Mouse (Mus musculus) CH12F3 (cell line): ENCODE measurements around the gene Arpc5l.

Source experiments
- in situ Hi-C: fragments of 300-500 bp; cut with MboI; formaldehyde crosslinking; loops from 2 replicates; pipeline ENCODE4 v1.14.3; 2020; ENCODE audit warnings: low sequenced_read_pairs

The Arpc5l gene

DNA sequence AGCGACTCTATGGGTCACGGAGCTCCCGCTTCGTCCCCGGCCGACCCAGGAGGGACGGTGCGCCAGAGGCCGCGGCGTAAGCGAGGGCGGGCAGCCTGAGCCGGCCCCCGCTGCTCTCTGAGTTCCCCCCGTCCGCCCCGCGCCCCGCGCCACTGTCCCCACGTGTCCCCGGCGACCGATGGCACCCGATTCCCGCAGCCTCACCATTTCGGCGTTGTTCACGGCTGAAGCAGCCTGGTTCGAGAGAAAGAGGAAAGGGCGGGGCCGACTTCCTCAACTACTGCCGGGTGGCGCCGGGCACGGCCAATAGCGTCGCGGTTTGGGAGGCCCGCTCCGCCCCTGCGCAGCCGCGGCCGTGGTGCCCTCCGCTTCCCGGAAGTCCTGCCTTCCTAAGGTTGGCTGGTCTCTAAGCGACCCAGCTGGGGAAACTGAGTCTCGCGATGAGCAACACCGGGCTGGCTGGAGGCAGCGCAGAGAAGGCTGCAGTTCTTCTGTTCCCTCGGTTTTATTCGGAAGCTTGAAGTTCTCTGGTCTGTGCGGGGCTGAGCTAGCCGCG, at the start of gene Arpc5l:
Arpc5l (plus strand) TSS at position 469 of the 556 bp plus-strand sequence.
- in situ Hi-C loops, result no loop called here

DNA sequence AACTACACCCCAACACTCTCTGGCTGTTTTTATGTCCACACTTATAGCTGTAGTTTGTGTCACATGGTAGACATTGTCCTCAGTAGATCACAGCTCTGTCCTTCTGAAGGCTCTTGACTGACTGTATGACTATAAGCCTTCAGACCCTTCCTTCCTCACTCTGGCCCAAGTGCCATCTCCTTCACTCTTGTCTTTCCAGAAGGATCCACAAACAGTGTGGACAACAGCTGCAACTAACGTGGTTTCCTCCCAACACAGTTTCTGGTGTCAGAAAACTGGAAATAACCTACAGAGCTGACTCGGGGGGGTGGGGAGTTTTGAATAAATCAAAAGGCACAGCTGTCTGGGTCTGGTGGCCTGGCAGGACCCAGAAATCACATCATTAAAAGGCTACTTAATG, 49.1 kb upstream of the Arpc5l start:
- in situ Hi-C loops, result no loop called here

DNA sequence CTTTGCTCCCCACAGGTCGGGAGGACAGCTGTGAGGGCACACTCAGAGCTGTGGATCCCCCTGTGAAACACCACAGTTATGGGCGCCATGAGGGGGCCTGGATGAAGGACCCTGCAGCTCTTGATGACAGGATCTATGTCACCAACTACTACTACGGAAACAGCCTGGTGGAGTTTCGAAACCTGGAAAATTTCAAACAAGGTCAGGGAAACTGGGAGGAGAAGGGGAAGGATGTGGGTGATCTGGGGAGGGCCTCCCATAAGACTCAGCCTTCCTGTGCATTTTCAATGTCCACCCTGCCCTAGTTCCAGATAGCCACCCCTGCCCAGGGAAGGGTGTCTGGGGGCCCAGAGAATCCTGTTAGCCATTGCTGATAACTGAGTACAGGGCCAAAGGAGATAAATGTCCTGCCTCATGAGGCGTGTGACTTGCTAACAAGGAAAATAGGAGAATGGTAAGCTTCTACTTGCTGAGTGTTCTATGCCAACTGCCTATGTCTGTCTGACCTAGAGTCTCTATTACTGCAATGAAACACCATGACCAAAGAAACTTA, 47.4 kb upstream of the Arpc5l start:
- in situ Hi-C loops, result no loop called here

DNA sequence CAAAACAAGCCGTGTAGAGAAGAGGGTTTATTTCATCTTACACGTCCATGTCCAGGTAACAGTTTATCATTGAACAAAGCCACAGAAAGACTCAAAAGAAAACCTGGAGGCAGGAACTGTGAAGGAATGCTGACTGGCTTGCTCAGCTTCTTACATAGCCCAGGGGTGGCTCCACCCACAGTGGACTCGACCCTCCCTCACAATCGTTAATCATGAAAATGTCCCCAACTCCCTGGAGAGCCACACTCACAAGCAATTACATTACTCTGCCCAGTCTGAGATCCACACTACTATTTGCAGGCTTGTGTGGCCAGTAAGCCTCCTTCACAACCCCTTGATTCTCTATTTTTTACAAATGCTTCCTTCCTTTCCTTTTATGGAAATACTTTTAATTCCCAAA, 41.0 kb upstream of the Arpc5l start:
- in situ Hi-C loops, result no loop called here

DNA sequence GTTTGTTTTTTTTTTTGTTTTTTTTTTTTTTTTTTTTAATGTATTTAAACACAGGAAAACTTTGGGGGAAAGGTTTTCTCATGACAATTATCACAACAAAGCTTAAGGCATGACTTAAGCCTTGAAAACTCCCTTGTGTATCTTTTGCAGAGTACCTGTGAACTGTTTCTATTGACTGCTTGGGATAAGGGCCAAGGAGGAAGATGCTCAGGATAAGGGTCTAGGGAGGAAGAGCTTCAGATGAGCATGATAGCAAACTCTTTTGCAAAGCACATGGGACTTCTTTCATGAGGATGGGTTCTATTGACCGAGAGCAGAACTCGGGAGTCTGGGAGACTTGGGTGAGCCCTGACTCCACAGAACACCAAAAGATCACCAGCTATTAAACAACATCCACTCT, 35.5 kb upstream of the Arpc5l start:
- in situ Hi-C loops, result no loop called here

DNA sequence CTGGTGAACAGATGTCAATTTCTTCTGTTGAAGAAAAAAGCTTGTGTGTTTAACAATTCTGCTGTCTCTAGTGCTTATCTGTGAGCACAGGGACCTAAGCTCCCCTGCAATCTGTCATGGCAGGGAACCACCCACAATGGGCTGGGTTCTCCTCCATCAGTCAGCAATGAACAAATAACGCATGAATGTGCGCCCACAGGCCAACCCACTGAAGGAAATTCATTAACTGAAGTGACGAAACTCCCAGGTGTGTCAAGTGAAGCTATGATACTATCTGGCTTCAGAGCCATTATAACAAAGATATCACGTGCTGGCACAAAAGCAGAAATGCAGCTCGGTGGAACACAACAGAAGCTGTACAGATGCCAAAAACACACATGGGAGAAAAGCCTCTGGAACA, 35.1 kb upstream of the Arpc5l start:
- in situ Hi-C loops, result no loop called here

DNA sequence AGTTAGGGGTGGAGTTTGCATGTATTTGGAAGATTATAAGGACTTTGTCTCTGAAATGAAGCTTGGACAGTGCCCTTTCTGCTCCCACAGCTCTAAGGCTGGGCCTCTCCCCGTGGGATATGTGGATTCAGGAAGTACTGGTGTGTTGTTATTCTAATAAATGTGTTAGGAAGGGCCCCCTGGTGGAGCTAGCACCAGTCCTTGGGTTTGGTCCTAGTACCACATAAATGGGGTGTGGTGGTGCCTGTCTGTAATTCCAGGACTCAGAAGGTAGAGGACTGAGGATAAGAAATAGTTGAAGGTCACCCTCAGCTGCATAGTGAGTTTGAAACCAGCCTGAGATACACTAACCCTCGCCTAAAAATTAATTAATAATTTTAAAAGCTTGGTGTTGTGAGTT, 31.9 kb upstream of the Arpc5l start:
- in situ Hi-C loops, result no loop called here

DNA sequence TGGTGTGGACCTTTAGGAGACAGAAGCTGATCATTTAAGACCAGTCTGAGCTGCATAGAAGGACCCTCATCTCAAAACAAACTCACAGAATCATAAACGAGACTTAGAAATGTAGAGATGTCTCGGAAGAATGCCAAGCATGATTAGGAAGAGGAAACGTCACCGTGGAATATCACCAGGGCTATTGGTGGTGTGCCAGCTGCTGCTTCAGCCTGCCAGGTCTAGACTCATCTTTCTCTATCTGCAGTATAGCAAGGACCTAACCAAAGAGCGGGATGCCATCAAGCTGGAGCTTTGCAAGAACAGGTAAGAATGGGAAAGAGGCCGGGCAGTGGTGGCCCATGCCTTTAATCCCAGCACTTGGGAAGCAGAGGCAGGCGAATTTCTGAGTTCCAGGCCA, 31.4 kb upstream of the Arpc5l start:
- in situ Hi-C loops, result no loop called here

DNA sequence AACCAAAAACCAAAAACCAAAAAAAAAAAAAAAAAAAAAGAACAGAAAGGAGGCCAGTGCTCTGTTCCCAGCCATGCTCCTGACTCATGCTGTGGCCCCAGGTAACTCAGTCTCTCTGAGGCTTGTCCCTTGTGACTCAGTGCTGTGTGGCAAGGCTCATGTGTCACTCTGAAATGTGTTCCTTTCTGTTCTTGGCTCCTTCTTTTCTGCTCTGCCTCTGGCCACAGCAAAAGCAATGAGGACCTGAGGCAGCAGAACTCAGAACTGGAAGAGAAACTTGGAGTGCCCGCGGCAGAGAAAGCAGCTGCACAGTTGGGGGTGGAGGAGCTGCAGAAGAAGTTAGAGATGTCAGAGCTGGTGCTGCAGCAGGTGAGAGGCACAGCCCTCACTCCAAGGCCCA, 31.0 kb upstream of the Arpc5l start:
- in situ Hi-C loops, result no loop called here

DNA sequence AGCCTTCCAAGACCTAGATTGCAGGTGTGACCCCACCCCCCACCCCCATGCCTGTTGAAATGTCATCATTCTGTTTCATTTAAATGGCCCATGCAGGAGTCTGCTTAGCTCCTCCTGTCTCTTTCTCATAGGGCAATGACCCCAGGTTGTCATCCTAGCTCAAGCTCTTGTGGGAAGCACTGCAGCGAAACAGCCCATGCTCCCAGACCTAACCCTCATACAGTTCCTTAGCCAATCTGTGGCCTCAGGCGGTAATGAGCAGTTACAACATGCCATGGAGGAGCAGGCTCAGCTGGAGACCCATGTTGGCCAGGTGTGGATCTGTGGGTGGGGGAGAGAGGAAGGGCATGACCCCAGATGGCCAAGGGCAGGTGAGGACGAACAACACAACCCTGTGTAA, 30.0 kb upstream of the Arpc5l start:
- in situ Hi-C loops, result no loop called here

DNA sequence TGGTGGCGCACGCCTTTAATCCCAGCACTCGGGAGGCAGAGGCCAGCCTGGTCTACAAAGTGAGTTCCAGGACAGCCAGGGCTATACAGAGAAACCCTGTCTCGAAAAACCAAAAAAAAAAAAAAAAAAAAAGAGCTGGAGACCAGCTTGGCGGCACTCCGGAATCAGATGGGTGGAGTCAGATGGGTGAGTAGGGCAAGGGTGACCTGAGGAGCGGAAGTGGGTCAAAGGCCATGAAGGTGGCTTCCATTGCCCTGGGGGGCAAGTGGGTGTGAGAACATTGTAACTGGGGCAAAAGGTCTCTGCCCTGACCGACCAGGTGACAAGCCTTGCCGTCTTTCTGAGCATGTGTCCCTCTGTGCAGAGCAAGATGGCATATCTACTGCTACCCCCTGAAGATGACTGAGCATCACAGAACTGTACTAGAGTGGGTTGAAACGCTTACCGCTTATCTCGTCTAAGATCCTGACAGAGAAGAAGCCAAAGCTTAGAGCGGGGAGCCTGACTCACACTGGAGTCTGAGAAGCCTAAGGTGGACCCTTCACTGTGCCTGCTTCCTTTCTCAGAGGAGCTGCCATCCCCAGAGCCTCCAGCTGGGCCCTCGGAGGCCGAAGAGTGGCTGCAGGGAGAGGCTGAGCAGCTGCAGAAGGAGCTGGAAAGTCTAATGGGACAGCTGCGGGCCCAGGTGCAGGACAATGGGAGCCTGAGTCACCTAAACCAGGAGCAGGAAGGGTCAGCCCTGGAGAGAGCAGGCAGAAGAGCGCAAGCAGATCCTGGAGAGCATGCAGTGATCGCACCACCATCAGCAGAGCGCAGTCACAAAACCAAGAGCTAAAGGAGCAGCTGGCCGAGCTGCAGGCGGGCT, 29.0 kb upstream of the Arpc5l start:
- in situ Hi-C loops, result no loop called here

DNA sequence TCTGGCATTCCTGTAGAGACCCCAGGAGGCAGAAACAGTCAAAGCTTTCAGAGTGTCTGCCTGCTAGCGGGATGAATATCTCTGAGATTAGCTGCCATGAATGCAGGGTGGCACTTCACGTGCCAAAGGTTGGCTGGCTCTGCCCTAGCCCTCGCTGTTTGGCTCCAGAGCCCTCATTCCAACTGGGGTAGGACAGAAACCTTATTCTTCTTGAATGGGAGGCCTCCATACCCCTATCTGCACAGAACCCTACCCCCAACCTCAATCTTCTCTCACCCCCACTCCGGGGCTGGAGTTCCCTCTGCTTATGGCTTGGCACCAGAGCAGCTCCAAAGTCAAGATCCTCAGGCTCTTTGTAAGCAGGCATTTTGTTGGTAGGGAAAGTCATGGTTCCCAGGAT, 27.3 kb upstream of the Arpc5l start:
- in situ Hi-C loops, result no loop called here

DNA sequence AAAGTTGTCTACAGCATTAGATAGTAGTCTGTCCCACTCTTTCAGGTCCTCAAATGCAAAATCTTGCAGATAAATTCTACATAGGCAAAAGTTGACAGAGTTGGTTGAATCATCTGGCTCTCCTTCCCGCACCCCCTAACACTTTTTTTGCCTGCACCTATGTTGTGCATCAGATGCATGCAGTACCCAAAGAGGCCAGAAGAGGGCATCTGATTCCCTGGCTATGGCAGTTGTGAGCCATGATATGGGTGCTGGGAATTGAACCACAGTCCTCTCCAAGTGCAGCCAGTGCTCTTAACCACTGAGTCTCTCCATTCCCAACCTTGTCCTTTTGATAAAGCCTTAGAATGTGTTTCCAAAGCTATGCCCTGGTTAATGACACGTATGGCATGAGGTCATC, 21.7 kb upstream of the Arpc5l start:
- in situ Hi-C loops, result no loop called here

DNA sequence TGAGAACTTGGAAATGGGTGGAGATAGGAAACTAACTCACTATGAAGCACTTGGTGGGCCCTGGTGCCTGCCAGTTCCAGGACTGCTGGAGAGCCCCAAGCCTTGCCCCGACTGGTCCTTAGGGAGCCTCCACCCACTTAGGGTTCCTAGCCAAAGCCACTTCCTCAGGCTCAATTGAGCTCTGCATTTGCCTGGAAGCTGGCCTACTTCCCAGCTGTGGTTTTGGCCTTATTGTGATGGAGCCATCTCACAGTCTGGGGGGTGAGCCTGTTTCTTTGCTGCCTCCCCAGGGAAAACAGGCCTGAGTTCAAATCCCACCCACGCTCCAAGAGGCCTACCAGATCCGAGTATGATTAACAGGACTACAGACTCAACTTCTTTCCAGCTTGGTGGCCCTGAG, 18.6 kb upstream of the Arpc5l start:
- in situ Hi-C loops, result no loop called here

DNA sequence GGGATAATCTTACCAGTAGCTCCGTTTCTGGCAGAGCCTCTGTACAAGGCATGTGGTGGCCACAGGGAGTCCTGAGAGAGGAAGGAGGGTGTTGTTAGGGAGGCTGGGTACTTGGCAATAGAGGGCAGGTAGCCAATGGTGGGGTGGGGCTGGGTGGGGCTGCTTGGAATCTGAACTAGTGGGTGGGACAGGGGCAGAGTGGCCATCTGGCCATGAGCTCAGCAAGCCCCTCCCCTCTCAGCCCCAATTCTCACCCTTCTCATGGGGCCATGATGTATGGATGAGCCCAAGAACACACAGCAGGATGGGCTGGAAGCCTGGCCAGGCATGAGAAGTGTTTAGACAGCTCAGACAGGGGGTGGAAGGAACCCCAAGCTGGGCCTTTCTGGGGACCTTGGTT, 17.8 kb upstream of the Arpc5l start:
- in situ Hi-C loops, result no loop called here

DNA sequence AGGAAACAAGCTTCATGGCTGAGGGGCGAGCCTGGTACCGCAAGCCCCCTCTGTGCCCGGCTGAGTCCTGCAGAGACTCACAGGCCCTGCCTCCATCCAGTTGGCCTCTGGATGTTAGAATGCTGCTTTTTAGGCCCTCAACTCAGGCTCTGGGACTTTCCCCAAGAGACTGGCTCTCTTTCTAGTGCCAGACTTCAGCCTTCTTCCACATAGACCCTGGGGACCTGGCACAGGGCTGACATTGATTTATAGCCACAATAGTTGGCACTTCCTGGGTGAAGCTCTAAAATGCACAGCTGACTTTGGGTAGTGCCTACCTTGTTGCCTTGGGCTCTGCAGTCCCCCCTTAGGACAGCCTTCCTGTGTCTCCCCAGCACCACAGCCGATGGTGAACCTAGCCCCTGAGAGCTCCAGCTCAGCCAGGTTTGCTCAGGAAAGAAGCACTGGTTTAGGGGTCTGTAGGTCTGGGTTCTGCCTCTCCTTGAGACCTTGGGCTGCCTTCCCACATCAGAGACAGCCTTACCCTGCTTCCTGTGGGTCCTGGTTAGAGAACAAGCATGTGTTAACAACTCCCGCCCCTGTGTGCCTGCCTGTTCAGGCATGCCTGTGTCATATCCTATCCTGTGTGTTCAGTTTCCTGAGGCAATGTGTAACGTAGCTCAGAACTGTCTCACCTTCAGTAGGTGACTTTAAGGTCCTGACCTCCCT, 17.2 kb upstream of the Arpc5l start:
- in situ Hi-C loops, result no loop called here

DNA sequence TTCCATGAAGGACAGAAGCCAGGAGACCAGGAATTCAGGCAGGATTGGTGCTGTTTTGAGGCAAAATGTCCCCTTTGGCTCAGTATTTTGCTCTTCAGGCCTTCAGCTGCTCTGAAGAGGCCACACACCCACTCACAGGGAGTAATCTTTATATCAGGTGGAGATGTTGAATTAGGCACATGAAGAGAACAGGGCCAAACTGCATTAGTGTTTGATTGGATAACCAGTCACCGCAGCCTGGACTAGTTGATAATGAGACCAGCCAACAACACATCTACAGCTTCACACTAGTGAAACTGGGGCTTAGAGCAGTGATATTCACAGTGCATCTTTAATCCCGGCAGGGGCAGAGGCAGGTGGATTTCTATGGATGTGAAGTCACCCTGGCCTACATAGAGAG, 16.2 kb upstream of the Arpc5l start:
- in situ Hi-C loops, result no loop called here

DNA sequence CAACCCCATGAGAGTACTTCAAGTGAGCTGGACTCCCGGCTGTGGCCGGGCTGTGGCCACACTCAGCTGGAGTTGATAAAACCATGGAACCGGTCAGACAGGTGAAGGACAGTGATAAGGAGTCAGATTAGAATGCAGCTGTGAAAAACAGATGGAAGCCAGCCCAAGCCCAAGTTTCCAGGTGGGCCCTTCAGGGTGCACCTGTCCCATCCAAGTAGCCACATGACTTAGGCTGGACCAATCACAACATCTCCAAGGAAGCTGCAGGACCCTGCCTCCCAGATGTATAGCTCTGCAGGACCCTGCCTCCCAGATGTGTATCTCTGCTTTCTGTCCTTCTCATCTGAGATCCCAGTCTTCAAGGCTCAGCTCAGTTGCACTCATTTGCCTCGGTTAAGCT, 13.1 kb upstream of the Arpc5l start:
- in situ Hi-C loops, result no loop called here

DNA sequence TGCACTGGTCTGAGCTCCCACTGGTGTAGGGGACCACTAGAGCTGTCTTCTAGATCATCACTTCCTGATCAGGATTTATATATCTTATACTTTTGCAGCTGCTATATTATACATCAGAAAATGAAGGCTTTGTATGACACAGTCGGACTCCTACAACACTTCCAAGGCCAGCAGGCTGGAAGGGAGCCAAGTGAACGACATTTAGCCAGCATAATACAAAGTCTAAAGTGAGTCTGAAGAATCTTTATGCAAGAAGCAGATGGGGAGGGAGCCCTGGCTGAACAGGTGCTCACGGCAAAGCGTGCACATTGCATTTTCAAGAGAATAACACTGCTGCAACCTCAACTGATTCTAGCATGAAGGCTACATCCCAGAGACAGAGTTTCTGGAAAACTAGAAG, 12.7 kb upstream of the Arpc5l start:
- in situ Hi-C loops, result no loop called here

DNA sequence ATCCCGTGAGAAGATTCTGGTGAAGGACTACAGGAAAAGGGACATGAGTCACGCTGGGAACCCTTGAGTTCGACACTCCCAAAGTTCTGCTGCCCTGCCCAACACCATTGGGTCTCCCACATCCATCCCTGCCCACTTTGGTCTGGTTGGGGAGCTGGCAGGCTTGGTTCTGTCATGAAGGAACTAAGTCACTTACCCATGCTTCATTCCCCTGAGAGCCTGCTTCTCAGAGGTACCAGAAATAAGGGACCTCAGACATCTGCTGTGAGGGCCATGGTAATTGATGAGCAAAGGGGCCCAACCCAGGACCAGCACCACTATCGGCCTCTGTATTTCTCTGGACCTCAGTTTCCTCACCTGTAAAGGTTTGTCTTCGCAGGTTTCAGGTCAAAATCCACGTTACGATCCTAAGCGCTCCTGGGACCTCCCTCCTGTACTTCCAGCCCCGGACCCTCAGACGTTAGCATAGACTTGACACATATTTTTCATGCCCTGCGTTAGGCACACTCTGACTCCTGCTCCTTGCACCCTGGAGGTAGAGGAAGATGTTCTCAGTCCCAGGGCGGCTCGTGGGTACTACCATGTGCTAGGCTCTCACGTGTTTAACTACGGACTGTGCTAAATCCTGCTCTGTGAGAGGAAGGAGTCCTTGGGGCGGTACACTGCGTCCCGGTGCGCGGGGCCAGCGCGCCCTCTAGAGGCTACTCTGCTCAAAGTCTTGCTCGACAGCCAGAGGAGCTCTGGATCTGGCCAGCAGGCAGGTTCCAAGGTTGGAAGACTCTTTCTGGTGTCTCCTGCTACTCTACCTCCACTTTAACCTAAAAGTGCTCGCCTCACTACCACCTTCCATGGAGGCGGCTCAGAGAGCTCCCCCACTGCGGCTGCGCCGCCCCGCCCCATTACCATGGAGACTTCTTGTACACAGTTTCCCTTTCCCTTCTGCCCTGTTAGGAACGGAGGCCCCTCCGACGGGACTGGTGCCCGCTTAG, 7.5 kb upstream of the Arpc5l start, which contains the start of gene Wdr38:
Wdr38 (plus strand) TSS at position 91 of the 989 bp plus-strand sequence.
- in situ Hi-C loops, result loop anchor here (5.0 kb wide), 1 partner anchor 70 kb away; the partner anchor contains the start of gene Nr6a1
